Mouse (Mus musculus) C2C12 (cell line): ENCODE measurements around the gene 7420426K07Rik. TPM values are rescaled to one million over a fixed set of nuclear protein-coding genes. Genes with fewer than 3 reads are reported as not detected.

Experiments
- H3K27me3 ChIP-seq: one replicate; pipeline ENCODE4 v1.6.1; 2011; ENCODE audit not compliant: control insufficient read depth, insufficient read depth, insufficient read length
- H3K36me3 ChIP-seq: one replicate; pipeline ENCODE4 v1.6.1; 2011; ENCODE audit not compliant: control insufficient read depth, insufficient read depth
- H3K4me3 ChIP-seq: one replicate; pipeline ENCODE4 v1.5.1; 2011; ENCODE audit warnings: mild to moderate bottlenecking, control low read depth; ENCODE audit not compliant: poor library complexity, insufficient read depth, severe bottlenecking
- H3K79me2 ChIP-seq: one replicate; pipeline ENCODE4 v1.6.1; 2011; ENCODE audit not compliant: control insufficient read depth, insufficient read depth
- H3K79me3 ChIP-seq: one replicate; pipeline ENCODE4 v1.6.1; 2011; ENCODE audit warnings: low read depth, control low read depth
- H3ac ChIP-seq: one replicate; pipeline ENCODE3; 2011; ENCODE audit warnings: low read depth; ENCODE audit not compliant: control insufficient read depth, insufficient read length
- CEBPB ChIP-seq: IDR thresholded peaks from one replicate; pipeline ENCODE4 v1.6.1; 2011; ENCODE audit warnings: low read depth, mild to moderate bottlenecking, control low read depth, moderate library complexity
- CTCF ChIP-seq: IDR thresholded peaks from one replicate; pipeline ENCODE4 v1.5.1; 2011; ENCODE audit not compliant: control insufficient read depth, insufficient read depth, insufficient read length
- FOSL1 ChIP-seq: IDR thresholded peaks from one replicate; pipeline ENCODE4 v1.8.0; 2011; ENCODE audit warnings: mild to moderate bottlenecking, low read length; ENCODE audit not compliant: poor library complexity, insufficient read depth, severe bottlenecking
- MAX ChIP-seq: IDR thresholded peaks from one replicate; pipeline ENCODE4 v1.6.1; 2011; ENCODE audit warnings: mild to moderate bottlenecking, control low read depth
- MYOD1 ChIP-seq: IDR thresholded peaks from one replicate; pipeline ENCODE4 v1.6.1; 2011; ENCODE audit warnings: low read depth; ENCODE audit not compliant: control insufficient read depth, insufficient read length
- MYOG ChIP-seq: IDR thresholded peaks from one replicate; pipeline ENCODE4 v1.6.1; 2011; ENCODE audit not compliant: control insufficient read depth, insufficient read length; ENCODE audit errors: extremely low read depth
- USF1 ChIP-seq: IDR thresholded peaks from one replicate; pipeline ENCODE4 v1.6.1; 2011; ENCODE audit warnings: low read depth, mild to moderate bottlenecking, control low read depth, moderate library complexity
- polyA plus RNA-seq: library from polyadenylated mRNA; unstranded; fragments of >200 nt; fragmentation: generic; extraction: Trizol; gene quantifications from one replicate; pipeline ENCODE4 v1.2.1, GENCODE M21; 2012; ENCODE audit warnings: missing spikeins

The 7420426K07Rik gene
- polyA plus RNA-seq, 1 experiment = not detected

DNA sequence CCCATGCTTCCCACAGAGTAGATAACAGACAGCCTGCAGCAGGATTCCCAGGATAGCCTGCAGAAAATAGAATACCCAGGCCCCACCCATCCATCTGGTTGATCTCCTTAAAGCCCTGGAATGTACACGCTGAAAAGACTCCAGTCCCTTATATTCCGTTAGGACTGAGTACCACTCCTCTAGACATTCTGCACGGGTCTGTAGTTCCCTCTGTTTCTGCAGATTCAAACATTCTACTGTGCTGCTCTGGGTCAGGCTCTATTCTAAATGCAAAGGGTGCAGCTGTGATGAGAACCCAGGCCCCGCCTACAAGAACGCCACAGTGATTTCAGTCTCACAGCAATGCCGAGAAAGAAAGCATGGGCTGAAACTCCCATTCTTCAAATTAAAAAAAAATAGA is 20.2 kb downstream of the 7420426K07Rik start:
- H3ac ChIP-seq = no peak overlapping the region
- H3K79me3 ChIP-seq = no peaks in the 10 kb centered on the region
- H3K36me3 ChIP-seq = no peaks in the 10 kb centered on the region
- TF ChIP-seq CEBPB = no peak
- no peak for TF ChIP-seq FOSL1
- no peak for TF ChIP-seq MAX
- TF ChIP-seq CTCF = no peak
- TF ChIP-seq USF1 = no peak
- no peak for TF ChIP-seq MYOD1
- TF ChIP-seq MYOG = no peak
- no peak overlapping the region for H3K4me3 ChIP-seq
- peaks cover 4% of the 10 kb centered on the region for H3K27me3 ChIP-seq
- H3K79me2 ChIP-seq = no peaks in the 10 kb centered on the region

DNA sequence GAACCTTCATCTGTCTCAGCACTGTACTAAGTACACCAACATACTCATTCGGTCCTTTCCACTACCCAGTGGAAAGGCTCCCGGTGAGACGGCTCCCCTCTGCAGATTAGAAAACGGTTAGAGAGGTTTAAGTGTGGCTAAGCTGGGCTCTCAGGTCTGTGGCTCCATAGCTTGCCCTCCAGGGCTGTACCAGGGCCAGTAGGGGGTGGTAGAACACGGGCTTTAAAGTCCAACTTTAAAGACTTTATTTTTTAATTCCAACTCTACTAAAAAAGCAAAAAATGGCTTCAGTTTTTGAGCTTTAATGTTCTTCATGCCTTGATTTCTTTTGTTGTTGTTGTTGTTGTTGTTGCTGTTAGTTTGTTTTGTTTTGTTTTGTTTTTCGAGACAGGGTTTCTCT is 21.3 kb downstream of the 7420426K07Rik start:
- Histone ChIP-seq H3K79me2 (no peaks in the 10 kb centered on the region), H3ac (no peak overlapping the region), H3K27me3 (peaks cover 4% of the 10 kb centered on the region), H3K79me3 (no peaks in the 10 kb centered on the region), H3K4me3 (no peak overlapping the region), H3K36me3 (no peaks in the 10 kb centered on the region)
- TF ChIP-seq MAX (no peak), FOSL1 (no peak), MYOG (no peak), CTCF (no peak), CEBPB (no peak), MYOD1 (no peak)

DNA sequence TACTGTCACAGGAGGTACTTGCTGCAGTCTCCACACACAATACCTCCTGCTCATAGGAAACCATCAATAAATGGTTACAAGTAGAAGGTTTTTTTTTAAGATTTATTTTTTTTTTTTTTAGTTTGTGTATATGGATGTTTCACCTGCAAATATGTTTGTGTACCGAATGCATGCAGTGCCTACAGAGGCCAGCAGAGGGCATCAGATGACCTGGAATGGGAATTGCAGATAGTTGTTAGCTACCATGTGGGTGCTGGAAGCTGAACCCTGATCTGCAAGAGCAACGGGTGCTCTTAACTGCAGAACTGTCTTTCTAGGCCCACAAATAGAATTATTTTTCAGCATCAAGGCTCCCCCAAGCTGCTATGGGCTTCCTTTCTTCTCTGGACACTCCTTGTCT is 26.6 kb downstream of the 7420426K07Rik start:
- Histone ChIP-seq H3K79me3 (no peaks in the 10 kb centered on the region), H3K79me2 (no peaks in the 10 kb centered on the region)
- no peak for TF ChIP-seq FOSL1
- no peak for TF ChIP-seq CTCF

DNA sequence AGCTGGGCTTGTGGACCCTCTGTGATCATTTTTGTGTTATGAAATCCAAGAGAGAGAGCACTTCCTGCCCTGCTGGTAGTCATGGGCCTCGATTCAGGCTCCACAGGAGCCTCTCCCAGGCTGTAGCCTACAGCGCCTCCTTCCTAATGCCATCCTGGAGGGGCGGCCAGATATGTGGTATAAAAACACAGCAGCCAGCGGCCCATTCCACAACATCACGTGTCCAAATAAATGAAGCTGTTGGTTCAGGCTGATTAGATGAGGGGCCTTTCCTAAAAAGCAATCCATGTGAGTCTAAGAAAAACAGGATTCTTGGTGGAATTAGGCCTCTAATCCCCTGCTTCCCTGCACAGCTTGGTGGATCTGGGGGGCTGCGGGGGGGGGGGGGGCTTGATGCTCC is 30.0 kb downstream of the 7420426K07Rik start:
- Histone ChIP-seq H3K4me3 (no peak overlapping the region), H3K36me3 (no peaks in the 10 kb centered on the region), H3ac (no peak overlapping the region), H3K27me3 (peaks cover 23% of the 10 kb centered on the region), H3K79me2 (no peaks in the 10 kb centered on the region), H3K79me3 (no peaks in the 10 kb centered on the region)
- TF ChIP-seq MAX = no peak
- no peak for TF ChIP-seq USF1
- TF ChIP-seq FOSL1 = no peak
- no peak for TF ChIP-seq MYOD1
- no peak for TF ChIP-seq CEBPB
- no peak for TF ChIP-seq MYOG
- TF ChIP-seq CTCF = no peak

More for the DNA sequence above, 26.6 kb downstream of the 7420426K07Rik start:
- no peaks in the 10 kb centered on the region for H3K36me3 ChIP-seq
- H3K4me3 ChIP-seq = no peak overlapping the region
- no peak overlapping the region for H3ac ChIP-seq
- H3K27me3 ChIP-seq = peaks cover 11% of the 10 kb centered on the region

DNA sequence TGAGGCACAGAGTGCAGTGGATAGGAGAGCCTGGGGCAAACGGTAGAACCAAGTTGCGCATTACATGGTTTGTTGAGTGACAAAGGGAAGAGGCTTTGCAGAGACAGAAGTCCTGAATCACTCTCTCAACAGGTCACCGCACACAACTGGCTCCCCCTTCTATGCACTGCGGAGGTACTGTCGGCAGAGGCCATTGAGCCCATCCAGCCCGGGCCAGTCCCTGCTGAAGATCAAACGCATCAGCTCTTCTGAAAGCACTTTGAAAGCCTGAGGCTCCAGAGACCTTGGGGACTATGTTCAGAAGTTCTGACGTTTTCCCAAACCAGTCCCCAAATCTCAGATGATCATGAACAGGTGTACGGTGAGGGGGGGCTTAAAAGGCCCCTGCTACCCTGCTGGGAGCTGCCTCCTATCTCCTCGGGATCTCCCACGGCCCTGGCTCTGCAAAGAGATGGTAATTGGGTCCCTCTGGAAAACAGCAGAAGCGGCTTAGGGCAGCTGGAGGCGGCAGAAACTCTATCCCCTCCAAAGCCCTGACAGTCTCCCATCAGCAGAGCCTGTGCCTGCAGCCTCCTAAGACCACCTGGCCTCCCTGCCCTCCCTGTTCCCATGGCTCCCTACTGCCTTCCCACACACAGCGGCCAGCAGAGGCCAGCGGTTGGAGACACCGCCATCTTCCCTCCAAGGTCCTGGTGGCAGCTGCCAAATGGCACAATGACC is 32.4 kb downstream of the 7420426K07Rik start:
- peaks cover 23% of the 10 kb centered on the region for H3K27me3 ChIP-seq
- H3K79me3 ChIP-seq = no peaks in the 10 kb centered on the region
- no peak overlapping the region for H3ac ChIP-seq
- TF ChIP-seq FOSL1 (no peak), MAX (no peak), CTCF (no peak), MYOG (no peak), CEBPB (no peak), MYOD1 (no peak), USF1 (no peak)
- no peak overlapping the region for H3K4me3 ChIP-seq
- H3K79me2 ChIP-seq = no peaks in the 10 kb centered on the region
- no peaks in the 10 kb centered on the region for H3K36me3 ChIP-seq

DNA sequence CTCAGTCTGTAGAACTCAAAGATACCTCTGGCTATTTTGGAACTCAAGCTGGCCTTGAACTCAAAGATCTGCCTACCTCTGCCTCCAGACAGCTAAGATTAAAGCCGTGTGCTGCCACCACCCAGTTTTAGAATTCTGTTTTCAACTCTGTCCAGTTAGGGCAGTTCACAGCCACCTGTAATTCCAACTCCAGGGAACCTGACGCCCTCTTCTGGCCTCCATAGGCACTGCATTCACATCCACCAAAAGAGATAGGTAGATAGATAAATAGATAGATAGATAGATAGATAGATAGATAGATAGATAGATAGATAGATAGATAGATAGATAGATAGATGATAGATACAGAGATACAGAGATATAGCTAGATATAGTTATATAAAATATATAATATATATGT is 36.4 kb downstream of the 7420426K07Rik start:
- no peak for TF ChIP-seq FOSL1
- no peak for TF ChIP-seq CTCF
- no peak for TF ChIP-seq USF1
- TF ChIP-seq CEBPB = no peak
- no peak for TF ChIP-seq MAX
- no peak for TF ChIP-seq MYOG
- no peak for TF ChIP-seq MYOD1
- no peak overlapping the region for H3K4me3 ChIP-seq
- no peak overlapping the region for H3ac ChIP-seq
- H3K27me3 ChIP-seq = peaks cover 18% of the 10 kb centered on the region
- no peaks in the 10 kb centered on the region for H3K79me3 ChIP-seq
- H3K79me2 ChIP-seq = no peaks in the 10 kb centered on the region
- H3K36me3 ChIP-seq = no peaks in the 10 kb centered on the region
